Mouse (Mus musculus): ENCODE results near the gene Adh1. TPM values are rescaled to one million over a fixed set of nuclear protein-coding genes. Genes with fewer than 3 reads are reported as not detected.

Adh1 gene
- polyA plus RNA-seq, 2 experiments: 3.8 to 8.4 TPM

GRCm38 (mm10) chr3:138262568-138262967, 1.8 kb downstream of the Adh1 start:
- Histone ChIP-seq H3K4me1 (replicated peaks; ENCODE audit: control insufficient read depth in 2 of 2, insufficient read depth in 2 of 2, low read length in 1 of 2) (peaks cover 0 to 5% of the 10 kb centered on the region in 2 experiments; a peak in 2 of 4 replicates), H3K9me3 (ENCODE audit: control insufficient read depth, low read length) (no peaks in the 10 kb centered on the region), H3K4me2 (ENCODE audit: low read depth) (no peak overlapping the region), H3K27ac (no peak overlapping the region), H3K36me3 (replicated peaks; ENCODE audit: control insufficient read depth, insufficient read depth, low read depth) (no peaks in the 10 kb centered on the region), H3K9ac (replicated peaks) (no peak overlapping the region), H3K27me3 (ENCODE audit: control insufficient read depth, insufficient read depth, low read length) (no peaks in the 10 kb centered on the region), H3K4me3 (ENCODE audit: insufficient read depth in 1 of 2, low read depth in 2 of 2, low read length in 2 of 2) (no peak overlapping the region)
- ATAC-seq (ENCODE audit: insufficient read depth) (no peak), DNase-seq (ENCODE audit: low read depth in 3 of 3, low spot score in 3 of 3) (no peak)
- WGBS (ENCODE audit: insufficient replicate concordance): 46% methylated on average over 4 of the region's 4 CpGs
- no peak for TF ChIP-seq CTCF (IDR thresholded peaks at IDR 0.05; ENCODE audit: low read depth)
- no peak for TF ChIP-seq EP300 (IDR thresholded peaks at IDR 0.05; ENCODE audit: low read depth)

- ATAC-seq (ENCODE audit: insufficient read depth) (no peak), DNase-seq (ENCODE audit: low read depth in 3 of 3, low spot score in 3 of 3) (no peak)
- Histone ChIP-seq H3K4me3 (ENCODE audit: insufficient read depth in 1 of 2, low read depth in 2 of 2, low read length in 2 of 2) (no peak overlapping the region), H3K9ac (replicated peaks) (no peak overlapping the region), H3K4me2 (ENCODE audit: low read depth) (no peak overlapping the region), H3K4me1 (replicated peaks; ENCODE audit: control insufficient read depth in 2 of 2, insufficient read depth in 2 of 2, low read length in 1 of 2) (peaks cover 0 to 5% of the 10 kb centered on the region in 2 experiments; a peak in 2 of 4 replicates), H3K36me3 (replicated peaks; ENCODE audit: control insufficient read depth, insufficient read depth, low read depth) (no peaks in the 10 kb centered on the region), H3K9me3 (ENCODE audit: control insufficient read depth, low read length) (no peaks in the 10 kb centered on the region), H3K27ac (no peak overlapping the region), H3K27me3 (ENCODE audit: control insufficient read depth, insufficient read depth, low read length) (no peaks in the 10 kb centered on the region)
- 42% methylated on average over 5 of the region's 5 CpGs for WGBS (ENCODE audit: insufficient replicate concordance)
- TF ChIP-seq EP300 (IDR thresholded peaks at IDR 0.05; ENCODE audit: low read depth) (no peak), CTCF (IDR thresholded peaks at IDR 0.05; ENCODE audit: low read depth) (no peak)
These were observed 2.6 kb downstream of the Adh1 start for GRCm38 (mm10) chr3:138263154-138263930.

GRCm38 (mm10) chr3:138264648-138265047, 3.9 kb downstream of the Adh1 start:
- H3K4me2 ChIP-seq (ENCODE audit: low read depth): no peak overlapping the region
- TF ChIP-seq EP300 (IDR thresholded peaks at IDR 0.05; ENCODE audit: low read depth): no peak
- no peak for TF ChIP-seq CTCF (IDR thresholded peaks at IDR 0.05; ENCODE audit: low read depth)
- no peaks in the 10 kb centered on the region for H3K27me3 ChIP-seq (ENCODE audit: control insufficient read depth, insufficient read depth, low read length)
- no peak overlapping the region for H3K4me3 ChIP-seq (ENCODE audit: insufficient read depth in 1 of 2, low read depth in 2 of 2, low read length in 2 of 2)
- no peaks in the 10 kb centered on the region for H3K9me3 ChIP-seq (ENCODE audit: control insufficient read depth, low read length)
- peaks cover 0 to 5% of the 10 kb centered on the region in 2 experiments; a peak in 2 of 4 replicates for H3K4me1 ChIP-seq (replicated peaks; ENCODE audit: control insufficient read depth in 2 of 2, insufficient read depth in 2 of 2, low read length in 1 of 2)
- DNase-seq (ENCODE audit: low read depth in 3 of 3, low spot score in 3 of 3) (no peak), ATAC-seq (ENCODE audit: insufficient read depth) (no peak)
- 63% methylated on average over 3 of the region's 3 CpGs for WGBS (ENCODE audit: insufficient replicate concordance)
- no peak overlapping the region for H3K27ac ChIP-seq
- H3K9ac ChIP-seq (replicated peaks): no peak overlapping the region
- H3K36me3 ChIP-seq (replicated peaks; ENCODE audit: control insufficient read depth, insufficient read depth, low read depth): no peaks in the 10 kb centered on the region

- peaks cover 0 to 2% of the 10 kb centered on the region in 2 experiments; a peak in 1 of 4 replicates for H3K4me1 ChIP-seq (replicated peaks; ENCODE audit: control insufficient read depth in 2 of 2, insufficient read depth in 2 of 2, low read length in 1 of 2)
- no peaks in the 10 kb centered on the region for H3K36me3 ChIP-seq (replicated peaks; ENCODE audit: control insufficient read depth, insufficient read depth, low read depth)
- no peak overlapping the region for H3K9ac ChIP-seq (replicated peaks)
- H3K27ac ChIP-seq: no peak overlapping the region
- no peaks in the 10 kb centered on the region for H3K9me3 ChIP-seq (ENCODE audit: control insufficient read depth, low read length)
- no peak for TF ChIP-seq CTCF (IDR thresholded peaks at IDR 0.05; ENCODE audit: low read depth)
- no peak for TF ChIP-seq EP300 (IDR thresholded peaks at IDR 0.05; ENCODE audit: low read depth)
- H3K4me3 ChIP-seq (ENCODE audit: insufficient read depth in 1 of 2, low read depth in 2 of 2, low read length in 2 of 2): no peak overlapping the region
- H3K27me3 ChIP-seq (ENCODE audit: control insufficient read depth, insufficient read depth, low read length): no peaks in the 10 kb centered on the region
- ATAC-seq (ENCODE audit: insufficient read depth) (no peak), DNase-seq (ENCODE audit: low read depth in 3 of 3, low spot score in 3 of 3) (no peak)
- no peak overlapping the region for H3K4me2 ChIP-seq (ENCODE audit: low read depth)
- 16% methylated on average over 1 of the region's 1 CpGs for whole genome bisulfite sequencing (ENCODE audit: insufficient replicate concordance)
These were observed 9.7 kb downstream of the Adh1 start for GRCm38 (mm10) chr3:138270507-138270906.

GRCm38 (mm10) chr3:138271297-138271696, 10.5 kb downstream of the Adh1 start:
- no peak for DNase-seq (ENCODE audit: low read depth in 3 of 3, low spot score in 3 of 3)
- 57% methylated on average over 2 of the region's 2 CpGs for WGBS (ENCODE audit: insufficient replicate concordance)
- Histone ChIP-seq H3K36me3 (replicated peaks; ENCODE audit: control insufficient read depth, insufficient read depth, low read depth) (no peaks in the 10 kb centered on the region), H3K27me3 (ENCODE audit: control insufficient read depth, insufficient read depth, low read length) (no peaks in the 10 kb centered on the region), H3K9ac (replicated peaks) (no peak overlapping the region), H3K9me3 (ENCODE audit: control insufficient read depth, low read length) (no peaks in the 10 kb centered on the region), H3K27ac (no peak overlapping the region), H3K4me1 (replicated peaks; ENCODE audit: control insufficient read depth in 2 of 2, insufficient read depth in 2 of 2, low read length in 1 of 2) (0 out of 4 replicates have a peak, but pooled peaks cover 0 to 2% of the 10 kb centered on the region in 2 experiments), H3K4me3 (ENCODE audit: insufficient read depth in 1 of 2, low read depth in 2 of 2, low read length in 2 of 2) (no peak overlapping the region), H3K4me2 (ENCODE audit: low read depth) (no peak overlapping the region)
- TF ChIP-seq CTCF (IDR thresholded peaks at IDR 0.05; ENCODE audit: low read depth): no peak
- TF ChIP-seq EP300 (IDR thresholded peaks at IDR 0.05; ENCODE audit: low read depth): no peak
- no peak for ATAC-seq (ENCODE audit: insufficient read depth)

Data from liver, embryonic 14.5 days (tissue).